Mouse (Mus musculus) MEL (cell line): ENCODE measurements at regions not wholly inside any gene's neighbourhood (a gene's known extent, or its start where the extent isn't known, plus 50 kb on each side); places are given as distances from the start of the nearest gene placed in this dataset.

ENCODE experiments used
- DNase-seq: peaks from one replicate; pipeline ENCODE4 v3.0.0; 2011; ENCODE audit warnings: low read depth, low spot score
- H3K27ac ChIP-seq: 2 replicates; pipeline ENCODE4 v1.5.1; 2012; ENCODE audit warnings: low read depth, mild to moderate bottlenecking, control low read depth, low read length, moderate library complexity; ENCODE audit not compliant: control insufficient read depth
- H3K27me3 ChIP-seq, 2 experiments: fragments of 150-350 bp in 1 of 2; sonication (generic) in 1 of 2; 2 replicates each; pipeline ENCODE4 v1.6.1; 2012; ENCODE audit warnings: low read length in 2 of 2, mild to moderate bottlenecking in 2 of 2, improper control_type of control experiment in 1 of 2, moderate library complexity in 1 of 2; ENCODE audit not compliant: insufficient read depth in 2 of 2, control insufficient read depth in 1 of 2
- H3K36me3 ChIP-seq, 2 experiments: 2 replicates each; pipeline ENCODE4 v1.6.1; 2012 to 2014; ENCODE audit warnings: low read length in 2 of 2, improper control_type of control experiment in 1 of 2, inconsistent platforms in 1 of 2, mild to moderate bottlenecking in 1 of 2; ENCODE audit not compliant: insufficient read depth in 2 of 2, control insufficient read depth in 1 of 2
- H3K4me1 ChIP-seq, 2 experiments: fragments of 150-350 bp in 1 of 2; sonication (generic) in 1 of 2; 2 replicates each; pipeline ENCODE4 v1.6.1; 2012; ENCODE audit warnings: low read length in 2 of 2, improper control_type of control experiment in 1 of 2, mild to moderate bottlenecking in 1 of 2; ENCODE audit not compliant: insufficient read depth in 2 of 2, control insufficient read depth in 1 of 2
- H3K4me3 ChIP-seq, 2 experiments: fragments of 150-350 bp in 1 of 2; sonication (generic) in 1 of 2; 2 replicates each; pipeline ENCODE4 v1.5.1; 2012; ENCODE audit warnings: low read depth in 2 of 2, low read length in 2 of 2, mild to moderate bottlenecking in 2 of 2, moderate library complexity in 2 of 2, control low read depth in 1 of 2, improper control_type of control experiment in 1 of 2; ENCODE audit not compliant: control insufficient read depth in 1 of 2, insufficient read depth in 1 of 2
- H3K79me2 ChIP-seq: 2 replicates; pipeline ENCODE4 v1.6.1; 2012; ENCODE audit warnings: mild to moderate bottlenecking, low read length, moderate library complexity; ENCODE audit not compliant: control insufficient read depth, poor library complexity, insufficient read depth
- H3K9ac ChIP-seq: 2 replicates; pipeline ENCODE4 v1.6.1; 2012; ENCODE audit warnings: low read depth, mild to moderate bottlenecking, control low read depth, low read length, moderate library complexity; ENCODE audit not compliant: control insufficient read depth, poor library complexity, severe bottlenecking
- H3K9me3 ChIP-seq: fragments of 150-350 bp; sonication (generic); replicated peaks from 2 replicates; pipeline ENCODE4 v1.6.1; 2012; ENCODE audit warnings: mild to moderate bottlenecking, low read length, improper control_type of control experiment, moderate library complexity; ENCODE audit not compliant: insufficient read depth
- CHD1 ChIP-seq: IDR thresholded peaks from 2 replicates; pipeline ENCODE4 v1.6.1; 2012; ENCODE audit warnings: low read depth, mild to moderate bottlenecking, inconsistent platforms, low read length, improper control_type of control experiment
- CTCF ChIP-seq, 3 experiments: IDR thresholded peaks in 2 of 3; conservative IDR thresholded peaks in 1 of 3; 2 replicates each; pipeline ENCODE4 v1.5.1; 2011 to 2012; ENCODE audit warnings: low read length in 3 of 3, low read depth in 2 of 3, mild to moderate bottlenecking in 2 of 3, improper control_type of control experiment in 1 of 3, inconsistent platforms in 1 of 3, mixed read lengths in 1 of 3, moderate library complexity in 1 of 3; ENCODE audit not compliant: control insufficient read depth in 1 of 3, insufficient read depth in 1 of 3, poor library complexity in 1 of 3, severe bottlenecking in 1 of 3
- E2F4 ChIP-seq: IDR thresholded peaks from 2 replicates; pipeline ENCODE4 v1.6.1; 2011; ENCODE audit warnings: low read depth, low read length, improper control_type of control experiment, borderline replicate concordance
- ELF1 ChIP-seq: IDR thresholded peaks from 2 replicates; pipeline ENCODE4 v1.6.1; 2014; ENCODE audit warnings: low read depth, mild to moderate bottlenecking, inconsistent platforms, low read length, improper control_type of control experiment, moderate library complexity
- EP300 ChIP-seq, 2 experiments: IDR thresholded peaks; 2 replicates each; pipeline ENCODE4 v1.6.1; 2011; ENCODE audit warnings: improper control_type of control experiment in 2 of 2, low read length in 2 of 2, low read depth in 1 of 2, mild to moderate bottlenecking in 1 of 2
- GATA1 ChIP-seq: IDR thresholded peaks from 2 replicates; pipeline ENCODE4 v1.6.1; 2011; ENCODE audit warnings: low read depth, low read length, improper control_type of control experiment
- KAT2A ChIP-seq: conservative IDR thresholded peaks from 2 replicates; pipeline ENCODE4 v1.6.1; 2012; ENCODE audit warnings: low read depth, low read length, improper control_type of control experiment, inconsistent platforms
- MAFK ChIP-seq: IDR thresholded peaks from 2 replicates; pipeline ENCODE4 v1.6.1; 2011; ENCODE audit warnings: low read depth, mild to moderate bottlenecking, low read length, improper control_type of control experiment, borderline replicate concordance
- MAZ ChIP-seq: IDR thresholded peaks from 2 replicates; pipeline ENCODE4 v1.6.1; 2012; ENCODE audit warnings: low read depth, mild to moderate bottlenecking, inconsistent platforms, low read length, improper control_type of control experiment
- NELFE ChIP-seq: IDR thresholded peaks from 2 replicates; pipeline ENCODE4 v1.6.1; 2011; ENCODE audit warnings: low read depth, low read length, improper control_type of control experiment
- POLR2A ChIP-seq, 2 experiments: IDR thresholded peaks; 2 replicates each; pipeline ENCODE4 v1.6.1; 2011 to 2012; ENCODE audit warnings: low read length in 2 of 2, mild to moderate bottlenecking in 2 of 2, control low read depth in 1 of 2, improper control_type of control experiment in 1 of 2, low read depth in 1 of 2, moderate library complexity in 1 of 2; ENCODE audit not compliant: control insufficient read depth in 1 of 2, insufficient read depth in 1 of 2, poor library complexity in 1 of 2
- POLR2AphosphoS2 ChIP-seq: IDR thresholded peaks from 2 replicates; pipeline ENCODE4 v1.6.1; 2011; ENCODE audit warnings: low read length, improper control_type of control experiment
- RCOR1 ChIP-seq: IDR thresholded peaks from 2 replicates; pipeline ENCODE4 v1.6.1; 2012; ENCODE audit warnings: low read depth, mild to moderate bottlenecking, inconsistent platforms, low read length, improper control_type of control experiment
- SMC3 ChIP-seq: IDR thresholded peaks from 2 replicates; pipeline ENCODE4 v1.6.1; 2011; ENCODE audit warnings: low read depth, low read length, improper control_type of control experiment
- UBTF ChIP-seq: IDR thresholded peaks from 2 replicates; pipeline ENCODE4 v1.6.1; 2012; ENCODE audit warnings: low read depth, mild to moderate bottlenecking, inconsistent platforms, low read length, improper control_type of control experiment, moderate library complexity, borderline replicate concordance; ENCODE audit not compliant: insufficient read depth
- USF1 ChIP-seq: IDR thresholded peaks from 2 replicates; pipeline ENCODE4 v1.6.1; 2014; ENCODE audit warnings: low read depth, mild to moderate bottlenecking, inconsistent platforms, low read length, improper control_type of control experiment, moderate library complexity
- ZC3H11A ChIP-seq: IDR thresholded peaks from 2 replicates; pipeline ENCODE4 v1.6.1; 2012; ENCODE audit warnings: low read depth, mild to moderate bottlenecking, inconsistent platforms, low read length, improper control_type of control experiment

GRCm38 (mm10) chr8:6582732-6583131, 1477.6 kb upstream of the Slc10a2 start:
- H3K4me1 ChIP-seq = no peaks in the 10 kb centered on the region
- H3K4me3 ChIP-seq = no peak overlapping the region
- H3K27ac ChIP-seq = no peak overlapping the region
- no peaks in the 10 kb centered on the region for H3K9me3 ChIP-seq
- H3K27me3 ChIP-seq = no peaks in the 10 kb centered on the region
- DNase-seq = no peak
- H3K79me2 ChIP-seq = no peaks in the 10 kb centered on the region
- TF ChIP-seq EP300 (IDR thresholded peaks at IDR 0.05; ENCODE audit: low read depth in 1 of 2, low read length in 2 of 2) (no peak), UBTF (no peak), POLR2A (IDR thresholded peaks at IDR 0.05; ENCODE audit: control insufficient read depth in 1 of 2, insufficient read depth in 1 of 2, low read depth in 1 of 2, low read length in 2 of 2, poor library complexity in 1 of 2) (no peak), E2F4 (no peak), USF1 (no peak), MAFK (no peak), ELF1 (no peak)
- H3K36me3 ChIP-seq = no peaks in the 10 kb centered on the region
- no peak overlapping the region for H3K9ac ChIP-seq

- Histone ChIP-seq H3K4me1 (no peaks in the 10 kb centered on the region), H3K79me2 (no peaks in the 10 kb centered on the region), H3K36me3 (no peaks in the 10 kb centered on the region), H3K4me3 (no peak overlapping the region), H3K27me3 (no peaks in the 10 kb centered on the region), H3K27ac (no peak overlapping the region), H3K9ac (no peak overlapping the region), H3K9me3 (no peaks in the 10 kb centered on the region)
- no peak for DNase-seq
- no peak for TF ChIP-seq GATA1
- TF ChIP-seq NELFE = no peak
- TF ChIP-seq POLR2AphosphoS2 = no peak
- no peak for TF ChIP-seq RCOR1
- TF ChIP-seq CTCF (IDR thresholded peaks at IDR 0.05 in 2 of 3, conservative IDR thresholded peaks at IDR 0.05 in 1 of 3; ENCODE audit: control insufficient read depth in 1 of 3, insufficient read depth in 1 of 3, low read depth in 2 of 3, low read length in 3 of 3, poor library complexity in 1 of 3, severe bottlenecking in 1 of 3) = no peak
- TF ChIP-seq ZC3H11A = no peak
- no peak for TF ChIP-seq EP300 (IDR thresholded peaks at IDR 0.05; ENCODE audit: low read depth in 1 of 2, low read length in 2 of 2)
- no peak for TF ChIP-seq KAT2A
These were observed 1472.9 kb upstream of the Slc10a2 start for GRCm38 (mm10) chr8:6577868-6578634.

GRCm38 (mm10) chr8:6575241-6575640, 1470.1 kb upstream of the Slc10a2 start:
- peak; percentile 4 for DNase-seq
- Histone ChIP-seq H3K27ac (no peak overlapping the region), H3K4me3 (peak overlapping the region; percentile 18 to 21; a peak in 3 of 4 replicates), H3K36me3 (no peaks in the 10 kb centered on the region), H3K79me2 (no peaks in the 10 kb centered on the region), H3K4me1 (no peaks in the 10 kb centered on the region), H3K27me3 (no peaks in the 10 kb centered on the region), H3K9me3 (no peaks in the 10 kb centered on the region), H3K9ac (no peak overlapping the region)
- TF ChIP-seq MAZ (no peak), RCOR1 (no peak), SMC3 (no peak), CHD1 (no peak)
